Mouse (Mus musculus): ENCODE results near the gene Kmt2a.

Gene Kmt2a

GRCm38 (mm10) chr9:44881221-44881871 lies at the start of gene Kmt2a:
Kmt2a (minus strand) TSS chr9:44881296.
- peak; percentile 100 for DNase-seq (ENCODE audit: low spot score)

- DNase-seq (ENCODE audit: low spot score): no peak
These were observed 40.4 kb upstream of the Kmt2a start for GRCm38 (mm10) chr9:44921543-44921942.

GRCm38 (mm10) chr9:44921123-44921468 lies 40.0 kb upstream of the Kmt2a start:
- peak; percentile 57 for DNase-seq (ENCODE audit: low spot score)

- peak; percentile 68 for DNase-seq (ENCODE audit: low spot score)
These were observed 39.5 kb upstream of the Kmt2a start, which contains the start of gene Atp5l for GRCm38 (mm10) chr9:44920374-44921122. Atp5l (minus strand) TSS chr9:44920742.

- DNase-seq (ENCODE audit: low spot score): no peak
These were observed 38.5 kb upstream of the Kmt2a start for GRCm38 (mm10) chr9:44919606-44920005.

- no peak for DNase-seq (ENCODE audit: low spot score)
These were observed 35.1 kb upstream of the Kmt2a start for GRCm38 (mm10) chr9:44916196-44916595.

GRCm38 (mm10) chr9:44914706-44915105 lies 33.6 kb upstream of the Kmt2a start:
- no peak for DNase-seq (ENCODE audit: low spot score)

- DNase-seq (ENCODE audit: low spot score): no peak
These were observed 30.3 kb upstream of the Kmt2a start for GRCm38 (mm10) chr9:44911365-44911764.

GRCm38 (mm10) chr9:44905620-44906019 lies 24.5 kb upstream of the Kmt2a start:
- no peak for DNase-seq (ENCODE audit: low spot score)

GRCm38 (mm10) chr9:44904964-44905363 lies 23.9 kb upstream of the Kmt2a start:
- no peak for DNase-seq (ENCODE audit: low spot score)

- no peak for DNase-seq (ENCODE audit: low spot score)
These were observed 22.8 kb upstream of the Kmt2a start for GRCm38 (mm10) chr9:44903856-44904255.

GRCm38 (mm10) chr9:44900402-44900801 lies 19.3 kb upstream of the Kmt2a start:
- DNase-seq (ENCODE audit: low spot score): no peak

GRCm38 (mm10) chr9:44899716-44900115 lies 18.6 kb upstream of the Kmt2a start:
- no peak for DNase-seq (ENCODE audit: low spot score)

- no peak for DNase-seq (ENCODE audit: low spot score)
These were observed 15.9 kb upstream of the Kmt2a start for GRCm38 (mm10) chr9:44897024-44897423.

GRCm38 (mm10) chr9:44892664-44893063 lies 11.6 kb upstream of the Kmt2a start:
- no peak for DNase-seq (ENCODE audit: low spot score)

GRCm38 (mm10) chr9:44891210-44891609 lies 10.1 kb upstream of the Kmt2a start:
- no peak for DNase-seq (ENCODE audit: low spot score)

- DNase-seq (ENCODE audit: low spot score): no peak
These were observed 9.0 kb upstream of the Kmt2a start for GRCm38 (mm10) chr9:44890122-44890521.

- DNase-seq (ENCODE audit: low spot score): no peak
These were observed 7.1 kb upstream of the Kmt2a start for GRCm38 (mm10) chr9:44888114-44888624.

- no peak for DNase-seq (ENCODE audit: low spot score)
These were observed 2.0 kb upstream of the Kmt2a start for GRCm38 (mm10) chr9:44882981-44883569.

- no peak for DNase-seq (ENCODE audit: low spot score)
These were observed 1.4 kb upstream of the Kmt2a start for GRCm38 (mm10) chr9:44882436-44882980.

- DNase-seq (ENCODE audit: low spot score): peak; percentile 40
These were observed 892 bp upstream of the Kmt2a start for GRCm38 (mm10) chr9:44881941-44882435.

GRCm38 (mm10) chr9:44880309-44881081 lies 601 bp downstream of the Kmt2a start:
- no peak for DNase-seq (ENCODE audit: low spot score)

Measured in ovary, postnatal 10 days (tissue).